Mouse (Mus musculus): Measurements from ENCODE around the gene Aftph.
A peak's percentile ranks its signal among the peaks of the same experiment; 100 is the strongest.
"Not testable (repeated sequence)": the region's sequence is repeated elsewhere in the genome, so short reads cannot be mapped to it uniquely, and the experiment has no call there.

Aftph gene

DNA sequence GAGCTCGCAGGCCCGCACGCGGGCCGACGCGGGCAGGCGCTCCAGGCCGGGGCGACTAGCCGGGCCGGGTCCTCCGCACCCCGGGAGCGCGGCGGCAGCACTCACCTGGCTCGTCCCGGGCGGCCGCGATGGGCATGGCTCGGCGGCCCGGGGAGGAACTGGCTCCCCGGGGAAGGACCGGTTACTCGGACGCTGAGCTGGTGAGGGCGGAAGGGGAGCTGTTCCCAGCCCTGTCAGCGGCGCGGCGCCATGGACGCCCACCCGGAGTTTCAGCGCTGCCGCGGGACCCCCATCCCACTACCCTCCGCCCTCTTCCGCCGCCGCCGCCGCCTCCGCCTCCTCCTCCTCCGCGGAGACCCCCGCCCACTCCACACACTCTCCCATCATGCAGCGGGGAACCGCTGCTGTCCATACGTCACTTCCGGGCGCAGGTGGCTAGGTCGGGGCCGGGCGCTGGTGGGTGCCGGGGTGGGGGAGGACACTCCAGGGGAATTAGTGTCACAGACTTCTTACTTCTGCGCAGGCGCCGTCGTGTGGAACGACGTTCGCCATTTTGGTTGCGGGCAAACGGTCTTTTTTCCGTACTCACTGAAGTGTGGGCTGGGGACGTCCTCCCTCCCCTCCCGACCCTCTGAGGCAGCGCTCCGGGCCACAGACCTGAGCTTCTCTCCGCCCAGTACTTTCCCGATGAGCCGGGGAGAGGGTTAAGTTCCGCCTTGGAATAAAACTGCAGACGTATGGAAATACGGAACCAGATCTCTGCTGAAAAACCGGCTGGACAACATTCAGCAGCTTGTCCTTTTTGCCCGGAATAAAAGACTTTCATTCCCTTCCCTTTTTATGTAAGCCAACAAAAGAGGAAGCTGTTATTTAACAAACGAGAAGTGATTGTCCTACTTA, at the start of gene Aftph:
Gene Aftph, minus strand, starts transcription at position 389 of the 900 bp plus-strand sequence.
- DNase-seq, result peak; percentile 100

DNA sequence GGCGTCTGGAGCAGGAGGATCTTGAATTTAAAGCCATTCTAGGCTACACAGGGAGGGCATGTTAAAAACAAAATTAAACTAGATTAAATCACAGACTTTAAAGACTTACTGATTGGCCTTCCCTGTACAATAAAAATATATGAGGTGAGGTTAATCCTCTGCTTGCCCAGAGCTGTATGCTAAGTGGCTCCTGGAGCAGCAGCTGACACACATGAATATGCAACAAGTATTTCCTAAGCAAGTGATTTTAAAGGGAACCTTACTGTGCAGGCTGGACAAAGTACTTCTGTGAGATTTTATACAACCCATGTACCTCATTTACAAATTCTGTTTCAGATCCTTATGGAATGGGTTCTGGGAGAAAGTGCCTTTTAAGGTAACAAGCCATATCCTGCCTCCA, 47.6 kb upstream of the Aftph start:
- DNase-seq, result no peak

DNA sequence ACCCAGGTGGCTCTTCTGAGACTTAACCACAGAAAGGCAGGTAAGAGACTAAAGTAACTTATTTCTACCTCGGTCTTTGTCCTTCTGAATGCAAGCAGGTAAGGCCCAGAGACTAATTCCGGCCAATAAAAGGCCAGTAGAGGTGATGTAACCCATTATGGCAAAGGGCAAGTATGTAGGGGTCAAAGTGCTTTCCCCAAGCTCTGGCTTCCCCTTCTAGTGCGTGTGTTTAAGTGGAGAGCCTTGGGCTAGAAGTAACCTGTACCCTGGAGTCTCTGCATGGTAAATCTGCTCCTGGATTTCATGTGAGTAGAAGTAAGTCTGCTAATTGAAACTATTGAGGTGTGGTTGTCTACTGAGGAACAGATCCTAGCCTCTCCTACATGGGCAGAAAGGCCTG, 46.7 kb upstream of the Aftph start:
- no peak for DNase-seq

- no peak for DNase-seq
These were observed 44.8 kb upstream of the Aftph start for GRCm38 (mm10) chr11:20786191-20786590.

GRCm38 (mm10) chr11:20785186-20785585, 43.8 kb upstream of the Aftph start:
- DNase-seq, result no peak

GRCm38 (mm10) chr11:20784776-20785175, 43.4 kb upstream of the Aftph start:
- DNase-seq, result no peak

GRCm38 (mm10) chr11:20783467-20783866, 42.1 kb upstream of the Aftph start:
- DNase-seq, result no peak

- DNase-seq, result no peak
These were observed 41.2 kb upstream of the Aftph start for GRCm38 (mm10) chr11:20782620-20783019.

- DNase-seq, result no peak
These were observed 38.9 kb upstream of the Aftph start for GRCm38 (mm10) chr11:20780312-20780711.

DNA sequence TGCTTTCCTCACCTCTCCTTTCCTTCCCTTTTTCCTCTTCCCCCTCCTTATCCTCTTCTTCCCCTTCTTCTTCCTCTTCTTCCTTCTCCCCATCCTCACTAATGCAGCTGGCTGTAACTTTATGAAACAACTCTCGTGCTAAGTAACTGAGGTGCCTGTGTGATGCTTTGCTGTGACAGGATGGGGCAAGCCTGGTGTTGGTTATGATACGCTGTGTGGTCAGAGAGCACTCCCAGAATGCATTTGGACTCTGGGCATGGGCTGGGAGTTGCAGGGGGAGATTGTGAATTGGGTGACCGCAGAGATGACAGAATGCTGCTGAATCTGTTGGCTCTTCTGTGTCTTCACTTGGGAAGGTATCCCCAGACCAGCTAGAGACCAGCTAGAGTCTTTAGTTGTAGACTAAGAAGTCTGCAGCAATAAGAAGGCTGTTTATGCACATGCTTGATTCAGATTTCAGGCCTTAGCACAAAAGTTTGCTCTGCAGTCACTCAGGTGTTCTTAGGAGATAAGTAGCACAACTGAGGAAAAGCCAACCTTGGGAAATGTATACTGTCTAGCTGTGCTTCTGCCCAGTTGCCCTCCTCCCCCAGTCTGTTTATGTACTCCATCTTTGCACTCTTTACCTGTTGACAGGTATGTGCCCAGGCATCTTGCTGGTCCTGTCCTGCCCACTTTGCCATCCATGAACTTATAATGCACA, 37.6 kb upstream of the Aftph start:
- no peak for DNase-seq

GRCm38 (mm10) chr11:20778298-20778697, 36.9 kb upstream of the Aftph start:
- DNase-seq, result no peak

DNA sequence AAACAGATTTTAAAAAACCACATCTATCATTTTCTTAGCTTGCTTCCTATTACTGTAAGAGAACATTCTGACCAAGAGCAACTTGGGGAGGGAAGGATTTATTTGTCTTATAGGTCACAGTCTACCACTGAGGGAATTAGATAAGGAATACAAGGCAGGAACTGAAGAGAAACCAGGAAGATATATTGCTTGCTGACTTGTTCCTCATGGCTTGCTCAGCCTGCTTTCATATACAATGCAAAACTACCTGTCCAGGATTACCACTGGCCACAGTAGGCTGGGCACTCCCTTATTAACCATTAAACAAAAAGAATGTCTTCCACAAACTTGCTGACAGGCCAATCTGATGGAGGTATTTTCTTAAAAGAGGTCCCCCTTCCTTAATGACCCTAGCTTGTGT, 35.3 kb upstream of the Aftph start:
- DNase-seq, result no peak

DNA sequence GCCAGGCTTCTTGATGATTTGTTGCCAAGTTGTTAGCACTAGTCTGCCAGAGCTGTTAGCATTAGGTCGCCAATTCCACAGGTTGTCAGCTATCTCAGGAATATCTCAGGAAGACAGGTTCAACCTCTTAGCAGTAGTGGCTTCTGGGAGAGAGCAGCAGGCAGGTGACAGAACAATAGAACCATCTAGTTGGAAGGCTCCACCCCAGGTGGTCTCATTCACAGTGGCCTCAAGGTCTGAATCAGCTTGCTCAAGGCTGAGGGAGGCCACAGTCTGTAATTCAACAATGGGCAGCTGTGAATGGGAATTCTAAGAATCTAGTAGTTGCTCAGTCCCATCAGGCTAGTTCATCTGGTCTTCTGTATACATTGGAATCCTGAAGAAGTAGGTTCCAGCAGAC, 31.3 kb upstream of the Aftph start:
- no peak for DNase-seq

DNA sequence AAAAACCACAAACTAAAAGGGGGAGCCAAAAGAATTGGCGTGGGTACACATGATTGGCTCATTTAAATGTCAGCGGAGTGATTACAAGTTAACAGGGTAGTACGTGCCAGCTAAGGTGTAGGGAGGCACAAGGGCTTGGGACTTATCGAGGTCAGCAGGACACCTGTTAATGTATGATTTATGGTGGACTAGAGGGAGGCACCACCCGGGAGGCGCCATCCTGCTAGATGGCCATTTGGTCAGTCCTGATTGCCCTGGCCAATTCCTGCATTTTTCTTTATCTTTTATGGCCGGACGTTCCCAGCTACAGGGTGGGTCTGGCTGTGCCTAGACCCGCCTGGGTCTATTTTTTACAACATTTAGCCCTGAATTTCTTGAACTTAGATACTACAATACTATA, 30.4 kb upstream of the Aftph start:
- not testable (repeated sequence) for DNase-seq

GRCm38 (mm10) chr11:20761984-20762383, 20.6 kb upstream of the Aftph start:
- not testable (repeated sequence) for DNase-seq

- peak; percentile 3 for DNase-seq
These were observed 9.2 kb upstream of the Aftph start for GRCm38 (mm10) chr11:20750573-20750972.

DNA sequence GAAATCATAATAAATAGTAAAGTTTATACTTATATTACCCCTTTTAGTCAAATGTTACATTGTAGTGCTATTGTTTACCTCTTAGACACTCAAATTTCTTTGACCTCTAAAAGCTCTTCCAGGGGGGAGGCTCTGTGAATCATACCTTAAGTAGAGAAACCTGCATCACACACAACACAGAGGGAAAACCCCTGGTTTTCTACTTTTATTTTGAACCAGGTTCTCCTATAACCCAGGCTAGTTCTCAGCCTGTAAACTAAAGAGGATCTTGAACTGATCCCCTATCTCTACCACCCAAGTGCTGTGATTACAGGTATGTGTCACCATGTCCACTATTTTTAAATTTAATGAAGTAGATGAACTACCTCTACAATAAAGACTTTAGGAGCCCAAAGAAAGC, 2.0 kb upstream of the Aftph start:
- no peak for DNase-seq

- peak; percentile 87 for DNase-seq
These were observed 1.0 kb upstream of the Aftph start for GRCm38 (mm10) chr11:20742361-20742897.

- DNase-seq, result peak; percentile 60
These were observed 748 bp downstream of the Aftph start for GRCm38 (mm10) chr11:20740481-20741200.

GRCm38 (mm10) chr11:20734066-20734465, 7.3 kb downstream of the Aftph start:
- no peak for DNase-seq

DNA sequence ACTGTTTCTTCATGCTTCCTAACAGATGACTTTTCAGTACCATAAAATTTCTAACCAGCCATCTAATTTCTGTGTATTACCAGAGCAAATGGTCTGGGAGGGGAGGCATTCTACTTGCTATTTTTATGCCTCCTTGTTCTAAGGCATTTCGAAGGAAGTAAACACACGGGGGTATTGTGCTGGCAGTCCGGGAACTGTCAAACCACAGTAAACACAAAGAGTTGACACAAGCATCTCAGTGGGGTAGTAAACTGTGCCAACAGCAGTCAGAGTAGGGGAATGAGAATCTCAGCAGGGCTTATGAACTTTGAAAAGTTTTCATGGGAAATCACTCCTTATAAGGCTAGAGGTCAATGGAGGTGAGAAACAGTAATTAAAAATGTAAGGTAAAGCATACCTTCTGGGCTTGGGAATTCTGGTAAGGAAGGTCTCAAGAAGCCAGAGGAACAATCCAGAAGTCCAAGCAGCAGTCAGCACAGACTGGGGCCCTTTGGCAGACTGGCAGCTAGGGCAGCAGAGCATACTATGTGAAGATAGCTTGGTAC, 7.8 kb downstream of the Aftph start:
- DNase-seq, result peak; percentile 5

DNA sequence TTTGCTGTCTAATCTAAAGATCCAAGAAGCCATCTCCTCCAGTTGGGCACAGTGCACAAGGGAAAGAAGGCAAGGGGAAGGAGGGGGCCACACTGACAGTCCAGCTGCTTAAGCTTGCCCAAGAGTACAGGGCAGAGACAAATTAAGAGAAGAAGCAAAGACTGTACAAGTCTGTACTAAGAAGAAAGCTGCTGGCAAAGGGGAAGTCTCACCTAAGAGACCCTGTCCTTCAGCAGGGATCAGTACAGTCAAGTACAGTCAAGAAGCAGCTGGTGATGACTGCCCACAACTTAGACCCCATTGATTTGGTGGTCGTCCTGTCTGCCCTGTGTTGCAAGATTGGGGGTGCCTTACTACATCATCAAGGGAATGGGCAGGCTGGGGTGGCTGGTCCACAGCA, 12.0 kb downstream of the Aftph start:
- DNase-seq, result no peak

DNA sequence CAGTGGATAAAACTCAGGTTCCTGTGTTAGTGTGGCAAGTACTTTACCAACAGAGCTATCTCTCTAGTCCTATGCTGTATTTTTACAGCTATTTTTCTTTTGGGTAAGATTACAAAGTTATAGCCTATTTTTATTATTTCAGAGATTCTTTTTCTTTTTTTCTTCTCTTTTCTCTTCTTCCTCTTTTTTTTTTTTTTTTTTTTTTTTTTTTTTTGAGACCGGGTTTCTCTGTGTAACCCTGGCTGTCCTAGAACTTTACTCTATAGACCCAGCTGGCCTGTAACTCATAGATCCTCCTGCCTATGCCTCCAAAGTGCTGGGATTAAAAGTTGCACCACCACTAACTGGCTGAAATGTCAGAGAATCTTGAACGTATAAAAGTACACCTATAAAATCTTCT, 13.3 kb downstream of the Aftph start:
- no peak for DNase-seq
